Mouse (Mus musculus) CD4-positive, CD25-positive, alpha-beta regulatory T cell, adult 4 months (primary cell): ENCODE data around the gene Ttll11. TPM values are rescaled to one million over a fixed set of nuclear protein-coding genes. Genes with fewer than 3 reads are reported as not detected.

ENCODE experiments used
- ATAC-seq: one replicate; pipeline ENCODE4 v1.8.0; 2017
- polyA plus RNA-seq, 2 experiments: library from polyadenylated mRNA; unstranded; fragments of 100-300 nt; shearing (Covaris generic); gene quantifications; one replicate each; pipeline ENCODE4 v1.2.1; 2017

The Ttll11 gene
- polyA plus RNA-seq, 2 experiments from 2014 or later = not detected

- ATAC-seq = no peak
Measured at GRCm38 (mm10) chr2:35720550-35720949, 259.2 kb downstream of the Ttll11 start.

GRCm38 (mm10) chr2:35720104-35720503 lies 259.6 kb downstream of the Ttll11 start:
- no peak for ATAC-seq

DNA sequence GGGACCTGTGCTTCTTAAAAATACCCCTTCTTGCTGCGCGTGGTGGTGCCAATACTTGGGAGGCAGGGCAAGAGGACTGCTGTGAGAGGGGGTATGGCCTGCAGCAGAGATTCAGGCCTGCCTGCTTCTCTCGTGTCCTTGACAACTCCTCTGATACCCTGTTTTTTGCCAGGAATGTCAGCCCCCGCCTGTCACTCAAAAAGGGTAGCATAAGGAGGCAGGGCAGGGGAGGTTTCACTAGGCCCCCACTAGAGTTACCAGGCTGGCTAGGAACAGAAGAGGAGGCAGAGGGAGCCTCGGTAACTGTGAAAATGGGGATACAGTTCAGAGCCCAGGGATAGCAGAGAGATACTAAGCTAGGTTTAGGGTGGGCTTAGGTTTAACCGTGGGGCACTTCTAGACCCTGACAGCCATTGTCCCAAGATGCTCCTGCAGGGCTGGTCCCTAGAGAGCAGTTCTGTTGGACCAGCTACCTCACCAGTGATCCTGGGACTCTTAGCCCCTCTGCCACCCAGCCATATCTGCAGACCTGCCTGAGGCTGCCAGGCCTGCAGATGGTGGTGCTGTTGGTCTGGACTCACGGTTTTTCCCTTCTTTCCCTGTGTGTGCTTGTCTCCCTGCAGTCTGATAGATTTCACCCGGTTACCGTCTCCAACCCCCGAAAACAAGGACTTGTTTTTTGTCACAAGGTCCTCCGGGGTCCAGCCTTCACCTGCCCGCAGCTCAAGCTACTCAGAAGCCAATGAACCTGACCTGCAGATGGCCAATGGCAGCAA lies 260.3 kb downstream of the Ttll11 start:
- ATAC-seq = no peak

GRCm38 (mm10) chr2:35718662-35719061 lies 261.1 kb downstream of the Ttll11 start:
- no peak for ATAC-seq

DNA sequence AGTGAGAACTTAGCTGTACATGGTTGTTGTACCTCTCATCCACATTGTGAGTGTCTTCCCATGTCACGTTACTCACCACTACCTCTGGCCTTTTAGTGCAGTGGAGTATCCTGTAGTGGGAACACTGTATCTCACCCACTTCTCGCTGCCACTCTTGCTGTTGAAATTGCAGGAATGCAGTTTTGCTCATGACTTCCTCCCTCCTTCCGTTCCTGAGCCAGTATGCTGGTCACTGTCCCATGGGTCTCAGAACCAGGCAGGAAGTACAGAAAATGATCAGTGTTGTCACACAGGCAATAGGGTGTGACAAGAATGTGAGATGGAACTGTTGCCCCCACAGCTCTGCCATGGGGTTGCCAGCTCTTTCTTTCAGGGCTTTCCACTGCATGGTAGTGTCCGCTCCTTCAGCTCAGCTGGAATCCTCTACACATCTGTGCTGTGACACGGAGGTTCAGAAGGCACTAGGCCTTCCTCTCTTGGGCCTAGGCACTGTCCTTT lies 261.7 kb downstream of the Ttll11 start:
- ATAC-seq = no peak

DNA sequence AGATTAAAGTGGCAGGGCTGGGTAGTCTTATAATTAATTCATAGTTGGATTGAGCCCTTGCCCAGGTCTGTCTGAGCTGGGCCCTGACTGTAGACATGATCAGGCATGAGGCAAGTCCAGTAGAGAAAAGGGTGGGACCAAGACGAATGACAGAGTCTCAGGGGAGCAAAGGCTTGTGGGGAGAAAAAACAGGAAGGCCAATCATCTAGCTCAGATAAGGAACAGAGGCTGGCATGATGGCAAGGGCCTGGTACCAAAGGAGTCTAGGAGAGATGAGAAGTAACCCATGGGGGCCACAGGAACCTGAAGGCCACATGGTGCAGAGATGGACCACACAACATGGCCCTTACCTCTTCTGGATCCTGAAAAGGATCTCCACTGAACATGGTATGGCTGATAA lies 263.5 kb downstream of the Ttll11 start:
- no peak for ATAC-seq

GRCm38 (mm10) chr2:35715485-35715884 lies 264.2 kb downstream of the Ttll11 start:
- ATAC-seq = no peak

DNA sequence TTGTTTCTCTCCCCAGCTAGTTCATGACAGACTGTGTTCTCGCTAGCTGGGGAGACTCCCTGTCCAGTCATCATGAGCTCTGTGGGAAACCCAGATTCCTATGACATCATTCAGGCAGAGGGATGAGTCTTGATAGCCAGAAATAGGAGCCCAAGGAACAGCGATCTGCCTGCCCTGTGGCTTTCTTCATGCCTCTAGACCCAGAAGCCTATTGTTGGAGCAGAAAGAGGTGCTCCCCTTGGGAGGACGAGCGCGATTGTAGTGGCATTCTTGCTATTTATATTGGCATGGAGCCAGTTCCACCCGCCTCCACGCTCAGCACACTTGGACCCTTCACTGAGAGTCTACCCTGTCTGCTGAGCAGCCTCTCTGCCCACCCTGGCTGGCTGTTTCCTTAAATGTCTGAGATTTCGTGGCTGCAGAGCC lies 265.0 kb downstream of the Ttll11 start:
- no peak for ATAC-seq

GRCm38 (mm10) chr2:35713460-35713859 lies 266.3 kb downstream of the Ttll11 start:
- ATAC-seq = no peak

GRCm38 (mm10) chr2:35712611-35713010 lies 267.1 kb downstream of the Ttll11 start:
- no peak for ATAC-seq

GRCm38 (mm10) chr2:35703241-35703640 lies 276.5 kb downstream of the Ttll11 start:
- no peak for ATAC-seq

DNA sequence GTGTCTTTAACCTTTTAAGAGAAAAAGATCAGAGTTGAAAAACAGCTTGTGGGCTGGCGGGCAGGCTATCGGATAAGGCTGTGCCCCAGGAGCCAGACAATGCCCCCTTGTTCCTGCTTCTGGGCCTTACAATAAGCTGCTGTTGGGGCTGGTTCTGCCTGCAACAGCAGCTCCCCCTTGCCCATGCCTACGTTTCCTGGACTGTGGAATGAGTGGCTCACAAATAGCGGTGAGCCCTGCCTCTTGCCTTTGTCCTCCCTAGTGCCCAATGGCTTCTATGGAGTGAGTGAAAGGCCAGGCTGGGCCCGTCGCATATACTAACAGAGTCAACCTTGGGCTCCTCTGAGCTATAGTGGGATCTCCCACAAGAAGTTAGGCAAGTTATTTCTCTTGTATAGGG lies 277.1 kb downstream of the Ttll11 start:
- ATAC-seq = no peak

DNA sequence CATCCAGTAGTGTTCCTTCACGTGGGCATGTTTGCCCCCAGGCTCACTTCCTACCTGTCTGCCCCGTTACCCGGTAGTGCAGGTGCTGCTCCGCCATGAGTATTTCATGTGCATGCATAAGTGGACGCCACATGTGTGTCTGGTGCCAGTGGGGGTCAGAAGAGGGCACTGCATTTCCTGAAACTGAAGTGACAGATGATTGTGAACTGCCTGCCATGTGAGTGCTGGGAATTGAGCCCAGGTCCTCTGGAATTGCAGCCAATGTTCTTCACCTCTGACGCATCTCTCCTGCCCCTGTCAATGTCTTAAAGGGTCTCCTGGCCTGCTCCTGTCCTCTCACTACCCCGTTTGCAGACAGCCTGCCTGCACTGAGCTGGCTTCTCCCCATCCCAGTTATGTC lies 277.7 kb downstream of the Ttll11 start:
- no peak for ATAC-seq

Other genes with a start within 250 kb of the Ttll11 start
- 100 to 1,000 TPM; 177 to 185 TPM for gene Ndufa8, start 69.5 kb upstream of the Ttll11 start, polyA plus RNA-seq
- gene Morn5, start 69.5 kb upstream of the Ttll11 start, polyA plus RNA-seq = not detected
- gene Lhx6, start 125.5 kb upstream of the Ttll11 start, polyA plus RNA-seq = not detected
- gene Mrrf, start 156.5 kb upstream of the Ttll11 start, polyA plus RNA-seq = 10 to 100 TPM; 11.5 to 14.9 TPM
- 10 to 100 TPM; 50.5 to 61.5 TPM for gene Rbm18, start 156.9 kb upstream of the Ttll11 start, polyA plus RNA-seq